Mouse (Mus musculus): Measurements from ENCODE around the gene Zfx. TPM values are rescaled to one million over a fixed set of nuclear protein-coding genes. Genes with fewer than 3 reads are reported as not detected.

Gene Zfx
- 19.2 and 23.3 TPM in 2 replicates for polyA plus RNA-seq (2015; fragmentation: Nextera tagmentation; extraction: Ambion mirVana)

DNA sequence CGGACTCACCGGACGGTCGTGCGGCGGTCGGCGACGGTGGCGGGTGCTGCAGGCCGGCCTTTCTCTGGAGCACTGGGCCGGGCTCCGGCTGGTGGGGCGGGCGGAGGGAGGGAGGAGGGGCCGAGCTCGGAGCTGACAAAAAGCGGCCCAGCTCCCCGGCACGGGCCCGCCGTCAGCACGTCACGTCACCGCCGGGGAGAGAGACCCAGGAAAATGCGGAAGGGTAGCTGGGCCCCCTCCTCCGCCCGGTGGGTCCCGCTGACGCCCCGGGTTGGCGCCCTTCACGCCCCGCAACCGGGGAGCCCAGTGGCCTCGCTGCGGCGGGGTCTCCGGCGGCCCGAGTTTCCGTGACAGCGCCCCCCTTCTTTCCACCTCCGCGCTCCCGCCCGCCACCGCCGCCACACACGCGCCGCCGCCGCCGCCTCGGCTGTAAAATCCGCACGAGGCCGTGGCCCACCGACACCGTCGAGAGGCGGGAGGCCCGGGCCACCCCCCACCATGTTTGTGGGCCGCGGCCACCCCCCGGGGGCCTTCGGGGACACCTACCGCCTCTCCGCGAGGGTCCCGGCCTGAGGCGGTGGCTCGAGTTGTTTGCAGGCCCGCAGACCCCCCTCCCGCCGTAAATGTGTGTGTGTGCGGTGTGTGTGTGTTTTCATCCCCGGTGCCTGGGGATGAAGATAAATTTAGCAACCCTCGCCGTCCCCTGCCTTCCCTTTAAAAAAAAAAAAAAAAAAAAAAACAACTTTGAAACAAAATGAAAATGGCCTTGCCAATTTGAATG lies at the start of gene Zfx:
Zfx (minus strand) TSS at position 644 of the 781 bp plus-strand sequence.
- peak within 1 kb of the TSS; percentile 96 for H3K27ac ChIP-seq (replicated peaks)
- peaks cover 36% of the 10 kb centered on the region for H3K27me3 ChIP-seq
- H3K4me3 ChIP-seq = peak within 1 kb of the TSS; percentile 55
- H3K36me3 ChIP-seq = no peaks in the 10 kb centered on the region
- H3K4me1 ChIP-seq (replicated peaks) = peaks cover 6% of the 10 kb centered on the region
- WGBS = 22% methylated on average over 47 of the region's 82 CpGs
- no peaks in the 10 kb centered on the region for H3K9me3 ChIP-seq
- ATAC-seq (ENCODE audit: low FRiP score, low read depth) = peak; percentile 77
- peak within 1 kb of the TSS; percentile 53 for H3K4me2 ChIP-seq
- peak within 1 kb of the TSS; percentile 63 for H3K9ac ChIP-seq

DNA sequence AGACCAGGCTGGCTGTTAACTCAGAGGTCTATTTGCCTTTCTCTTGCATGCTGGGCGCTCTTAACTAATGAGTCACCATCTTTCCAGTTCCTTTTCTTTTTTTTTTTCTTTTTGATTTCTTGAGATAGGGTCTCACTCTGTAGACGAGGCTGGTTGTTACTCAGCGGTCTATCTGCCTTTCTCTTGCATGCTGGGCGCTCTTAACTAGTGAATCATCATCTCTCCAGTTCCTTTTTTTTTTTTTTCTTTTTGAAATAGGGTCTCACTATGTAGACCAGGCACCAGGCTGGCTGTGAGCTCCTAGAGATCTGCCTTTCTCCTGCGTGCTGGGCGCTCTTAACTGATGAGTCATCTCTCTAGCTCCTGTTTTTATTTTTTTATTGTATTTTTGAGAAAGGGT lies 45.8 kb upstream of the Zfx start:
- no peak overlapping the region for H3K4me2 ChIP-seq
- no peak for ATAC-seq (ENCODE audit: low FRiP score, low read depth)
- WGBS = 82% methylated on average over 6 of the region's 6 CpGs
- no peaks in the 10 kb centered on the region for H3K9me3 ChIP-seq
- H3K4me3 ChIP-seq = no peak overlapping the region
- H3K4me1 ChIP-seq (replicated peaks) = no peaks in the 10 kb centered on the region
- H3K27ac ChIP-seq (replicated peaks) = no peak overlapping the region
- H3K9ac ChIP-seq = no peak overlapping the region
- no peaks in the 10 kb centered on the region for H3K36me3 ChIP-seq
- H3K27me3 ChIP-seq = peaks cover 49% of the 10 kb centered on the region; the same call in 1 of the 2 replicates

DNA sequence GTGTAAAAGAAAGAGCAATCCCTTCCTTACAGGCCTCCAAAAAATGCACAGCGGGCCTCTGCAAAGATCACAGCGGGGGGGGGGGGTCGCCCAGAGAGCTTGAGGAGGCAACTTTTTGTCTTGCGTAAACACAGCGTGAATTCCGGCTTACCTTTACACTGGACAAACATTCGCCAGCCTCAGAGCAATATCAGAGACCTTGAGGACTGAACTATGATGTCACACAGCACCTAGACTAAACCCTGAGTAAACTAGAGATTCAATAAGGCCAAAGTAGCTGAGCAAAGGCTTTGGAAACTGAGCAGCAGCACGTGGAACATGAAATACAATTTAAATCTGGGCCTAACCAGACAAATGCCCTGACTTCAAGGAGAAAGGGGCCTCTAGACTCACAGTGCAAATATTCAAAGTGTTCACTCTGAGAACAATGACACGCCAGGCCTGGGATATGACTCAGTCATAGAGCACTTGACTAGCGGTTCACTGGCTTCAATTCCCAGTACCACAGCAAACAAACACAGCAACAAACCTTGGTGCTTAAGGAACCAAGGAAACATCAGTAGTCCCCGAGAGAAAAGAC lies 28.8 kb upstream of the Zfx start:
- WGBS = 31% methylated on average over 11 of the region's 11 CpGs
- Histone ChIP-seq H3K27me3 (peaks cover 67% of the 10 kb centered on the region), H3K4me2 (no peak overlapping the region)

DNA sequence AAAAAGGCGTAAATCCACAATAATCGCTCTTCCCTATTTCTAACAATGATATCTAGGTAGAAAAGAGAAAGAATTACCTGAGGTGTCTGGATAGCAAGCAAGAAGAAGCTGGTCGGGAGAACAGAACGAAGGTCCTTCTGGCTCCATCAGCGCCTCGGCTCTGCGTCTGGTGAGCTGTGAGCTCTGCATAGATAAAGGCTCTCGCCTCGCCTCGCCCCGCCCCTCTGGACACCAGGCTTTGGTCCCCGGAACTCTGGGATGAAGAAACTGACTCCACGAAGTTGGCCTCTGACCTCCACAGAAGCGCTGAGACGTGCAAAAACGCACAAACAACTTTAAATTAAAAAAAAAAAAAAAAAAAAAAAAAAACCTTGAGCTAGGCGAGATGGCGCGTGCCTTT lies 27.0 kb upstream of the Zfx start:
- Histone ChIP-seq H3K9ac (no peak overlapping the region), H3K27me3 (peaks cover 70% of the 10 kb centered on the region), H3K27ac (replicated peaks) (no peak overlapping the region), H3K4me1 (replicated peaks) (no peaks in the 10 kb centered on the region), H3K9me3 (no peaks in the 10 kb centered on the region), H3K4me3 (no peak overlapping the region), H3K4me2 (no peak overlapping the region), H3K36me3 (no peaks in the 10 kb centered on the region)
- ATAC-seq (ENCODE audit: low FRiP score, low read depth) = no peak
- 82% methylated on average over 19 of the region's 19 CpGs for WGBS

More for the DNA sequence above, 28.8 kb upstream of the Zfx start:
- Histone ChIP-seq H3K9me3 (no peaks in the 10 kb centered on the region), H3K4me1 (replicated peaks) (no peaks in the 10 kb centered on the region), H3K36me3 (no peaks in the 10 kb centered on the region), H3K9ac (no peak overlapping the region), H3K4me3 (no peak overlapping the region), H3K27ac (replicated peaks) (no peak overlapping the region)
- ATAC-seq (ENCODE audit: low FRiP score, low read depth) = no peak

DNA sequence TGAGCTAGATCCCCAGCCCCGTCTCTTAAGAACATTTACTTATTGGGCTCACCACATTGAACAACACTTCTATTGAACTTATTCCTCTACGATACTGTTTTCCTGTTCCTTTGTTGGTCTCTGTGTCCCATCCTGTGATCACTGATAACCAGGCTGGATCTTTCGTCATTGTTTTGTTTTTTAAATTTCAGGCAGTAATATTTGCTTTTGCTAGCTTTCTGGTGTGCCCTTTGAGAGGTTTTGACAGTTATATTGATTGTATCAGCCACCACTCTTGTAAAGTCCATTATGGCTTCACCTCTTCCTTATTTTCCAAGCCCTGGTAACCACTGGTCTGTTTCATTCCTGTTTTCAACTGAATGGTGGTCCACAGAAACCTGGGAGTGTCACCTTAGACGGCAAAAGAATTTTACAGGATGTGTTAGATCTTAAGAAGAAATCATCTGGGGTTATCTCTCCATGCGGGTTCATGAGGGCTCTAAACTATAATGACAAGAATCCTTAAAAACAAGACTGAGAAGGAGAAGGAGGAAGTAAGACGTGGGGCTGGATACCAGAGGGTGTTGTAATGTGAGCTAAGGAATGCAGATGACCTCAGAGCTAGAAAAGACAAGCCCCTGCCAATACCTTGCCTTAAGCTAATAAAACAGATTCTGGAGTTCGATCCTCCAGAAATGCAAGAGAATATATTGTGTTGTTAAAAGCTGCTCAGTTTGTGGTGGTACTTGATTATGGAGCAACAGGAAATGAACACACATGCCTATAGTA lies 18.7 kb upstream of the Zfx start:
- Histone ChIP-seq H3K27ac (replicated peaks) (no peak overlapping the region), H3K36me3 (no peaks in the 10 kb centered on the region), H3K9ac (no peak overlapping the region), H3K4me2 (no peak overlapping the region), H3K9me3 (no peaks in the 10 kb centered on the region), H3K4me3 (no peak overlapping the region), H3K27me3 (peaks cover 57% of the 10 kb centered on the region), H3K4me1 (replicated peaks) (no peaks in the 10 kb centered on the region)
- no peak for ATAC-seq (ENCODE audit: low FRiP score, low read depth)
- WGBS = 83% methylated on average over 7 of the region's 7 CpGs

DNA sequence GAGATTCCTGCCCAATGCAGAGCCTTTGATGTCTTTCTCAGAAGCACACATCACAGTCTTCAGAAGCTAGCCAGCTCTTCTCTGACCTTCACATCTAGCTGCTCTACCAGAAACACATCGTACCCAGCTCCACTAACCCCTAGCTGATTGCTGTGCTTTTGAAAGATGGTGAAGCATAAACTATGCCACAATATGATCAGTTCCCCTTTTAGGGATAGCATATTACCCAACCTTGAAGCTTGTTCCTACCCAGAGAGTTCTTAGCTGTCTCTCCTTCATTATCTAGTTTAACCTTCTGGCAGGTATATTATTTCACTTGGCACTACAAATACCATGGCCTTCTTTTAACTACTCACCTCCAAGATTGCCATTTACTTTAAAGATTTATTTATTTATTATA lies 16.6 kb upstream of the Zfx start:
- WGBS = 87% methylated on average over 1 of the region's 1 CpGs
- Histone ChIP-seq H3K27ac (replicated peaks) (no peak overlapping the region), H3K9me3 (no peaks in the 10 kb centered on the region), H3K4me1 (replicated peaks) (no peaks in the 10 kb centered on the region), H3K36me3 (no peaks in the 10 kb centered on the region), H3K4me2 (no peak overlapping the region), H3K27me3 (peaks cover 53% of the 10 kb centered on the region), H3K4me3 (no peak overlapping the region), H3K9ac (no peak overlapping the region)
- no peak for ATAC-seq (ENCODE audit: low FRiP score, low read depth)

DNA sequence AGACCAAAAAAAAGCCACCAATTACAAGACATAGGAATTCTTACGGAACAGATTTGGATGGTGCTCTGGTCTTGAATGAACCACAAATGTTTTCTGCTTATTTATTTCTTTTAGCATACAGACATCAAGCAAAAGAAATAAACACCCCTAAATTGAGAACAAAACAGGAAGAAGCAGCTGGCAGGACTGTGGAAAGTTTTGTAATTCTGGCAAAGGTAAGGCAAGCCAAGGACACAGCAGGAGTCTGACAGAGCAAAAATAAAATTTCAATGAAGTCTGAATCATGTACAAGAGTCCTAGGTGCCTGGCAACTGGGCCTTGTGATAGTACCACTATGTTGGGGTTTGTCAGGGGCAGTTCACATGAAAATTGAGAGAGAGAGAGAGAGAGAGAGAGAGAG lies 14.8 kb upstream of the Zfx start:
- no peak overlapping the region for H3K4me3 ChIP-seq
- H3K4me2 ChIP-seq = no peak overlapping the region
- no peaks in the 10 kb centered on the region for H3K4me1 ChIP-seq (replicated peaks)
- no peak for ATAC-seq (ENCODE audit: low FRiP score, low read depth)
- H3K27me3 ChIP-seq = peaks cover 41% of the 10 kb centered on the region
- H3K9me3 ChIP-seq = no peaks in the 10 kb centered on the region
- H3K27ac ChIP-seq (replicated peaks) = no peak overlapping the region
- no peaks in the 10 kb centered on the region for H3K36me3 ChIP-seq
- WGBS = 86% methylated on average over 1 of the region's 1 CpGs
- H3K9ac ChIP-seq = no peak overlapping the region

DNA sequence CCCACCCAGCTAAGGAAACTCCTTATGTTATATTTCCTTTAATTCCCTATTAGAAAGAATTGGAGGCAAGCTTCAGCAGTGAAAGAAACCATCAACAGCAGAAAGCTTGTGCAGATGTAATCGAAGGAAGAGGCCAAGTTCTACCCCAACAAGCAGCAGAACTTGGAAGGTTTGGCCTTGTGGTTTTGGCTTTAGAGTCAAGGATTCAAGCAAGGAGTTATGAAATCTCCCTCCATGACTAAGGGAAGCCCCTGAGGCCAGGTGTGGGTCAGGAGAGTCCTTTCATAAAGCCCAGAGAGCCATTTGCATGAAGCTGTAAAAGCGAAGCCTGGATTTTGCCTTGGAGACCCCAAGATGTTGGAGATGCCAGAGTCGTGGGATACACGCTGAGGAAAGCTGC lies 11.6 kb upstream of the Zfx start:
- Histone ChIP-seq H3K9ac (no peak overlapping the region), H3K9me3 (no peaks in the 10 kb centered on the region), H3K4me2 (no peak overlapping the region), H3K27ac (replicated peaks) (no peak overlapping the region), H3K4me1 (replicated peaks) (no peaks in the 10 kb centered on the region), H3K4me3 (no peak overlapping the region), H3K27me3 (peaks cover 42% of the 10 kb centered on the region), H3K36me3 (no peaks in the 10 kb centered on the region)
- 78% methylated on average over 4 of the region's 4 CpGs for WGBS
- ATAC-seq (ENCODE audit: low FRiP score, low read depth) = no peak

DNA sequence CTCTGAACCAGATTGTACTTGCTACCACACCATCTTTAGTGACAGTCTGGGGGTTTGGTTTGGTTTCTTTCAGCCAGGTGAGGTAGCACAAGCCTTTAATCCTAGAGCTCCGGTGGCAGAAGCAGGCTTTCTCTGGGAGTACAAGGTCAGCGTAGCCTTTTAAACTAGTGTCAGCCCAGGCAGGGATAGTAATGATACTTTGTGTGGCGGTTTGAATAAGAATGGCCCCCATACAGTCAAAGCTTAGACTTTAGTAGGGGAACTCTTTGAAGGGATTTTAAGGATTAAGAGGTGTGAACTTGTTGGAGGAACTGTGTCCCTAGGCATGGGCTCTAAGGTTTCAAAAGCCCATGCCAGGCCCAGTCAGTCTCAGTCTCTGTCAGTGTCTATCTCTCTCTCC lies 10.0 kb upstream of the Zfx start:
- no peak for ATAC-seq (ENCODE audit: low FRiP score, low read depth)
- 42% methylated on average over 3 of the region's 3 CpGs for WGBS
- H3K4me2 ChIP-seq = no peak overlapping the region
- H3K9ac ChIP-seq = no peak overlapping the region
- no peaks in the 10 kb centered on the region for H3K9me3 ChIP-seq
- no peak overlapping the region for H3K27ac ChIP-seq (replicated peaks)
- H3K36me3 ChIP-seq = no peaks in the 10 kb centered on the region
- peaks cover 36% of the 10 kb centered on the region for H3K27me3 ChIP-seq
- H3K4me1 ChIP-seq (replicated peaks) = no peaks in the 10 kb centered on the region
- no peak overlapping the region for H3K4me3 ChIP-seq

DNA sequence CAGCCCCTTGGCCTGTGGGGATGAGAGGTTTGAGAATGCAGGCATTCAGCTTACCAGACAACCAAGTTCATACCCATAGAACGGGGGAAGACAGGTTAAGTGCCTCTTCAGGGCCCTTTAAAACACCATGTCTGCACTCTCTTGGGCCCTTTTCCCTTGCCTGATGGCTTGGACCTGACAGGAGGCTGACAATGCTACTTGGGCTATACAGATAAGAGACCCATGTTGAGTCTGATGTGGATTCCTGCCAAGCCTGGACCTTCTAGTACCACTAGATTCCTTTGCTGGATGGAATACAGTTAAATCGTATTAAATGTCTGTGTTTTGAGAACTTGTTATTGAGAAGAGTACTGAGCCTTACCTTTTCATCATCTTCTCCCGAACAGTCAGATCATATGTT lies 8.7 kb upstream of the Zfx start:
- H3K9ac ChIP-seq = no peak overlapping the region
- 82% methylated on average over 3 of the region's 3 CpGs for WGBS
- ATAC-seq (ENCODE audit: low FRiP score, low read depth) = no peak
- no peak overlapping the region for H3K27ac ChIP-seq (replicated peaks)
- H3K27me3 ChIP-seq = peaks cover 37% of the 10 kb centered on the region
- no peak overlapping the region for H3K4me3 ChIP-seq
- H3K36me3 ChIP-seq = no peaks in the 10 kb centered on the region
- H3K4me2 ChIP-seq = no peak overlapping the region
- H3K9me3 ChIP-seq = no peaks in the 10 kb centered on the region
- no peaks in the 10 kb centered on the region for H3K4me1 ChIP-seq (replicated peaks)

DNA sequence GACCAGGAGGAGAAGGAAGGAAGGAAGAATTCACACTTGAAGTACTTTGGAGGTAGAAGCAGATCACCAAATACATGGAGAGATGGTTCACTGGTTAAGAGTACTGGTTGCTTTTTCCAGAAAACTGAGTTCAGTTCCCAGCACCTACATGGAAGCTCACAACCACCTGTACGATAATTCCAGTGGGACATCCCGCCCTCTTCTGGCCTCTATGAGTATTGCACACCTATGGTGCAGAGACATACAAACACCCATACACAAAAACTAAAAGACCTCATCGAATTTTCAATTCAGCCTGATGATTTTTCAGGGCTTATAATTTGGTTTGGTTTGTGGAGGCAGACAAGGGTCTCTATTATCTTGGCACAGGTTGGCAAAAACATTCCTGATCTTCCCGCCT lies 6.2 kb upstream of the Zfx start:
- 76% methylated on average over 4 of the region's 4 CpGs for WGBS
- Histone ChIP-seq H3K36me3 (no peaks in the 10 kb centered on the region), H3K9me3 (no peaks in the 10 kb centered on the region), H3K27me3 (peaks cover 46% of the 10 kb centered on the region), H3K4me1 (replicated peaks) (no peaks in the 10 kb centered on the region), H3K27ac (replicated peaks) (no peak overlapping the region), H3K4me3 (no peak overlapping the region), H3K9ac (no peak overlapping the region), H3K4me2 (no peak overlapping the region)
- ATAC-seq (ENCODE audit: low FRiP score, low read depth) = no peak

DNA sequence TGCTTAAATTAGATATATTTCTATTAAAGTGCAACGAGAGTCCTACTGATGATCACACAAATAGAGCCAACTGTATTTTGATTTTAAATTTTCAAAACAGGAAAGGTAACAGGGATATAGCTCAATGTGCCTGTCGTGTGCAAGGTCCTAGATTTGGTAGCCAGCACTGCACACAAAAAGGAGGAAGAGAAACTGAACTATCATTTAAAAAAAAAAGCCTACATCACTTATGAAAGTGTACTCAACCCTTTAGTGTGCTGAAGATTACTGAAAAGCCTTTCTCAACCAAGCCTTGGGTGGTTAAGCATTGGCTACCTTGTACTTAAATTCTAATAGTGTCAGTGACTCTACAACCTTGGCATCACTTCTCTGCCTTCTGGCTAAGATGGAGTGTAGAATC lies 2.4 kb upstream of the Zfx start:
- Histone ChIP-seq H3K4me2 (no peak overlapping the region), H3K4me3 (no peak overlapping the region), H3K9ac (no peak overlapping the region), H3K9me3 (no peaks in the 10 kb centered on the region), H3K27ac (replicated peaks) (no peak overlapping the region), H3K27me3 (peaks cover 35% of the 10 kb centered on the region), H3K4me1 (replicated peaks) (no peaks in the 10 kb centered on the region), H3K36me3 (no peaks in the 10 kb centered on the region)
- 97% methylated on average over 2 of the region's 2 CpGs for WGBS
- no peak for ATAC-seq (ENCODE audit: low FRiP score, low read depth)
